9 mouse cellular contexts compared by ENCODE assay signal in genomic region chrX:48146262-48146661, GRCm38 (mm10). TPM values are rescaled to one million over a fixed set of nuclear protein-coding genes. Genes with fewer than 3 reads are reported as not detected.
DNase-seq lines count a peak whose midpoint lies in the region; ATAC-seq and TF ChIP-seq lines count a peak whose summit lies in the region.
"Had no signal": no experiment of that assay in that cellular context is flagged by ENCODE, and none has a peak within 500 bp of the region (broad histone marks: within the 10 kb centered on the region; RNA-seq: fewer than 3 reads in every experiment).

Gene Sash3 (plus strand): TSS chrX:48146436.

- no peaks in the 10 kb centered on the region for H3K27me3 ChIP-seq in liver, postnatal 0 days (ENCODE audit: insufficient read depth, low read length)
- H3K27me3 ChIP-seq in spleen, adult 2 months (ENCODE audit: control insufficient read depth, insufficient read depth, low read length) = no peaks in the 10 kb centered on the region
- H3K27me3 ChIP-seq: limb, embryonic 13.5 days had no signal

- no peaks in the 10 kb centered on the region for H3K9me3 ChIP-seq in liver, postnatal 0 days (ENCODE audit: low read length)
- H3K9me3 ChIP-seq: limb, embryonic 13.5 days had no signal

- TF ChIP-seq POLR2A in bone marrow, adult 2 months (IDR thresholded peaks at IDR 0.05; ENCODE audit: borderline replicate concordance, control insufficient read depth, low read depth, low read length) = peak; percentile 83; the same call in 1 of the 2 replicates
- peak; percentile 69 for TF ChIP-seq POLR2A in spleen, adult 2 months (IDR thresholded peaks at IDR 0.05; ENCODE audit: low read depth, low read length)

- no peak for TF ChIP-seq EP300 in liver, postnatal 0 days (IDR thresholded peaks at IDR 0.05; ENCODE audit: low read depth)

- peak within 1 kb of the TSS; percentile 43 for H3K9ac ChIP-seq in liver, postnatal 0 days (replicated peaks)
- H3K9ac ChIP-seq: limb, embryonic 13.5 days had no signal

- peak; percentile 65 for ATAC-seq in CD4-positive, CD25-positive, alpha-beta regulatory T cell, adult 4 months
- ATAC-seq in liver, postnatal 0 days = peak; percentile 68
- ATAC-seq: hindbrain, embryonic 16.5 days had no signal

- H3K36me3 ChIP-seq in liver, postnatal 0 days (replicated peaks; ENCODE audit: insufficient read depth, low read length) = no peaks in the 10 kb centered on the region
- peaks cover 10% of the 10 kb centered on the region for H3K36me3 ChIP-seq in spleen, adult 2 months (ENCODE audit: control insufficient read depth, insufficient read depth, low read length)
- H3K36me3 ChIP-seq: limb, embryonic 13.5 days had no signal

- DNase-seq in liver, postnatal 0 days = peak; percentile 56
- DNase-seq in spleen, adult 2 months (ENCODE audit: low read depth in 1 of 2, low spot score in 2 of 2) = peak; percentile 63 to 77
- DNase-seq in layer of hippocampus, postnatal 10 days (ENCODE audit: low spot score in 2 of 2) = no peak
- no peak for DNase-seq in frontal cortex, postnatal 10 days (ENCODE audit: low spot score in 2 of 2)
- no peak for DNase-seq in MN1 (ENCODE audit: low spot score)

- WGBS in bone marrow, adult 2 months = 19% methylated on average over 4 of the region's 4 CpGs
- whole genome bisulfite sequencing in liver, postnatal 0 days (ENCODE audit: insufficient replicate concordance) = 40% methylated on average over 4 of the region's 4 CpGs
- 35% methylated on average over 4 of the region's 4 CpGs for WGBS in spleen, adult 2 months

- no peak for TF ChIP-seq CTCF in bone marrow, adult 2 months (IDR thresholded peaks at IDR 0.05; ENCODE audit: control insufficient read depth, insufficient read depth, low read length)
- no peak for TF ChIP-seq CTCF in liver, postnatal 0 days (IDR thresholded peaks at IDR 0.05; ENCODE audit: low read depth)
- no peak for TF ChIP-seq CTCF in spleen, adult 2 months (IDR thresholded peaks at IDR 0.05; ENCODE audit: extremely low read depth, insufficient read depth, insufficient read length, insufficient replicate concordance)

- peak within 1 kb of the TSS; percentile 90 for H3K4me3 ChIP-seq in bone marrow, adult 2 months (replicated peaks; ENCODE audit: control insufficient read depth, low read depth, low read length)
- H3K4me3 ChIP-seq in liver, postnatal 0 days (ENCODE audit: low read depth, low read length) = peak within 1 kb of the TSS; percentile 41
- peak within 1 kb of the TSS; percentile 88 for H3K4me3 ChIP-seq in spleen, adult 2 months (ENCODE audit: extremely low read depth, insufficient read depth, insufficient read length)
- H3K4me3 ChIP-seq: limb, embryonic 13.5 days had no signal

- H3K4me2 ChIP-seq in liver, postnatal 0 days (ENCODE audit: low read depth, low read length) = peak within 1 kb of the TSS; percentile 61
- H3K4me2 ChIP-seq: limb, embryonic 13.5 days had no signal

- peak within 1 kb of the TSS; percentile 93 for H3K27ac ChIP-seq in bone marrow, adult 2 months (ENCODE audit: control insufficient read depth, insufficient read depth, low read depth, low read length, poor library complexity)
- H3K27ac ChIP-seq in liver, postnatal 0 days (ENCODE audit: low read depth) = peak within 1 kb of the TSS; percentile 71
- H3K27ac ChIP-seq in spleen, adult 2 months (ENCODE audit: insufficient read depth, low read length) = peak within 1 kb of the TSS; percentile 98
- H3K27ac ChIP-seq: limb, embryonic 13.5 days had no signal

- H3K4me1 ChIP-seq in bone marrow, adult 2 months (ENCODE audit: control insufficient read depth, insufficient read depth, low read length) = peaks cover 13% of the 10 kb centered on the region
- peaks cover 3% of the 10 kb centered on the region; the same call in 1 of the 2 replicates for H3K4me1 ChIP-seq in liver, postnatal 0 days (ENCODE audit: insufficient read depth)
- peaks cover 31% of the 10 kb centered on the region for H3K4me1 ChIP-seq in spleen, adult 2 months (ENCODE audit: control insufficient read depth, insufficient read depth, insufficient read length)

RNA-seq across cellular contexts. Expression of gene Sash3, which starts in this region (rescaled TPM):
- polyA plus RNA-seq in CD4-positive, CD25-positive, alpha-beta regulatory T cell, adult 4 months (2017; shearing (Covaris generic)) = 100 to 1,000 TPM; 332 to 499 TPM
- 19.3 and 33.7 TPM in 2 replicates for polyA plus RNA-seq in bone marrow, adult 2 months (2011; ENCODE audit: insufficient read depth, insufficient read length, low replicate concordance, missing spikeins)
- polyA plus RNA-seq in liver, postnatal 0 days (2015; fragmentation: Nextera tagmentation; extraction: Ambion mirVana) = 8.4 and 9.3 TPM in 2 replicates
- polyA plus RNA-seq in spleen, adult 2 months (2012; rRNA removed) = 100 and 106 TPM in 2 replicates
- total RNA-seq in layer of hippocampus, postnatal 10 days (2021) = 1 to 10 TPM; 1.0 to 1.7 TPM

Comparison
In these comparisons a context has a peak if more than half of its experiments do, and no peak if none do; other contexts are left out.
1. DNase-seq: peak in liver, postnatal 0 days (single experiment) and spleen, adult 2 months (2 of 2); none in layer of hippocampus, postnatal 10 days (0 of 2), frontal cortex, postnatal 10 days (0 of 2) and MN1 (single experiment).
2. Peak in every context shown above with its lines, with median percentiles within 50 percentile points of each other: H3K27ac ChIP-seq and H3K4me3 ChIP-seq.